Comparison of ENCODE assay signal across 11 mouse cellular contexts in the genomic region with DNA sequence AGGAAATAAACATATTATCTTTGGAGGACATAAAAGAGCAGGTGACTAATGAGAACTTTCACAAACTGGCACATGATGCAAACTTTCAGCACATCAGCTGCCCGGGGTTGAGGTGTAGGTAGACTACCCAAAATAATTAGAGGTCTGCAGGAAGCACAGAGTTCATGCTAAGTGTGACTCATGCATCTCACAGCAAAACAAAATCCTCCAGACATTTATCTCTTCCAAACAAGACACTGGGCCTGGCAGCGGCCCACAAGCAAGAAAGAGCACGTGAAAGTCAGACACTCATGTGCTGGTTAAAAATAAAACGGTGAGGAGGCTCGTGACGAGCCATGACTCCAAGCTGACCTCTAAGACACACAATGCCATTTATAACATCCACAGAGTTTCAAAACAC.
DNase-seq lines count a peak whose midpoint lies in the region; ATAC-seq and TF ChIP-seq lines count a peak whose summit lies in the region.
"Had no signal": no experiment of that assay in that cellular context is flagged by ENCODE, and none has a peak within 500 bp of the region (broad histone marks: within the 10 kb centered on the region; RNA-seq: fewer than 3 reads in every experiment).

No protein-coding gene starts in this region.

- H3K9ac ChIP-seq in MEL (ENCODE audit: control insufficient read depth, low read depth, low read length, poor library complexity, severe bottlenecking): peak overlapping the region; percentile 5; the same call in 1 of the 2 replicates
- H3K9ac ChIP-seq in lung, postnatal 0 days (replicated peaks; ENCODE audit: low read depth): no peak overlapping the region
- H3K9ac ChIP-seq in midbrain, embryonic 16.5 days (ENCODE audit: low read depth, low read length): no peak overlapping the region
- H3K9ac ChIP-seq: hindbrain, embryonic 15.5 days; limb, embryonic 15.5 days; neural tube, embryonic 12.5 days; stomach, embryonic 15.5 days had no signal

- no peak overlapping the region for H3K4me3 ChIP-seq in MEL (ENCODE audit: control insufficient read depth in 1 of 2, insufficient read depth in 1 of 2, low read depth in 2 of 2, low read length in 2 of 2)
- no peak overlapping the region for H3K4me3 ChIP-seq in lung, postnatal 0 days (ENCODE audit: low read depth, low read length)
- H3K4me3 ChIP-seq in midbrain, embryonic 16.5 days (ENCODE audit: low read depth, low read length): no peak overlapping the region
- H3K4me3 ChIP-seq: hindbrain, embryonic 15.5 days; limb, embryonic 15.5 days; neural tube, embryonic 12.5 days; stomach, embryonic 15.5 days had no signal

- TF ChIP-seq EP300 in MEL (IDR thresholded peaks at IDR 0.05; ENCODE audit: low read depth in 1 of 2, low read length in 2 of 2): peak; percentile 77 to 88
- no peak; the same call in 1 of the 2 replicates for TF ChIP-seq EP300 in lung, postnatal 0 days (IDR thresholded peaks at IDR 0.05)

- peaks cover 0 to 12% of the 10 kb centered on the region in 2 experiments; a peak in 2 of 4 replicates for H3K36me3 ChIP-seq in MEL (ENCODE audit: control insufficient read depth in 1 of 2, insufficient read depth in 2 of 2, low read length in 2 of 2)
- no peaks in the 10 kb centered on the region for H3K36me3 ChIP-seq in lung, postnatal 0 days (ENCODE audit: insufficient read depth, low read length)
- H3K36me3 ChIP-seq in midbrain, embryonic 16.5 days (ENCODE audit: control insufficient read depth, insufficient read depth, low read length): no peaks in the 10 kb centered on the region
- H3K36me3 ChIP-seq: hindbrain, embryonic 15.5 days; limb, embryonic 15.5 days; neural tube, embryonic 12.5 days; stomach, embryonic 15.5 days had no signal

- 33% methylated on average over 6 of the region's 6 CpGs for WGBS in lung, postnatal 0 days
- WGBS in midbrain, embryonic 16.5 days: 85% methylated on average over 6 of the region's 6 CpGs

- H3K4me2 ChIP-seq in lung, postnatal 0 days (replicated peaks; ENCODE audit: low read depth, low read length): no peak overlapping the region
- no peak overlapping the region for H3K4me2 ChIP-seq in midbrain, embryonic 16.5 days (ENCODE audit: low read length)
- H3K4me2 ChIP-seq: hindbrain, embryonic 15.5 days; limb, embryonic 15.5 days; neural tube, embryonic 12.5 days; stomach, embryonic 15.5 days had no signal

- TF ChIP-seq POLR2A in MEL (IDR thresholded peaks at IDR 0.05; ENCODE audit: control insufficient read depth in 1 of 2, insufficient read depth in 1 of 2, low read depth in 1 of 2, low read length in 2 of 2, poor library complexity in 1 of 2): no peak

- no peaks in the 10 kb centered on the region for H3K9me3 ChIP-seq in MEL (replicated peaks; ENCODE audit: insufficient read depth, low read length)
- no peaks in the 10 kb centered on the region for H3K9me3 ChIP-seq in lung, postnatal 0 days (ENCODE audit: low read length)
- no peaks in the 10 kb centered on the region for H3K9me3 ChIP-seq in midbrain, embryonic 16.5 days (replicated peaks; ENCODE audit: control insufficient read depth, low read length, poor library complexity, severe bottlenecking)
- H3K9me3 ChIP-seq: hindbrain, embryonic 15.5 days; limb, embryonic 15.5 days; neural tube, embryonic 12.5 days; stomach, embryonic 15.5 days had no signal

- no peaks in the 10 kb centered on the region for H3K79me2 ChIP-seq in MEL (ENCODE audit: control insufficient read depth, insufficient read depth, low read length, poor library complexity)

- H3K27me3 ChIP-seq in MEL (ENCODE audit: control insufficient read depth in 1 of 2, insufficient read depth in 2 of 2, low read length in 2 of 2): no peaks in the 10 kb centered on the region
- H3K27me3 ChIP-seq in lung, postnatal 0 days (replicated peaks; ENCODE audit: insufficient read depth, low read length): no peaks in the 10 kb centered on the region
- H3K27me3 ChIP-seq in midbrain, embryonic 16.5 days (ENCODE audit: control insufficient read depth, insufficient read depth, low read depth, low read length): no peaks in the 10 kb centered on the region
- H3K27me3 ChIP-seq: hindbrain, embryonic 15.5 days; limb, embryonic 15.5 days; neural tube, embryonic 12.5 days; stomach, embryonic 15.5 days had no signal

- peak; percentile 47; the same call in 1 of the 2 replicates for ATAC-seq in lung, postnatal 0 days
- no peak for ATAC-seq in midbrain, embryonic 16.5 days

- no peak for TF ChIP-seq CTCF in MEL (IDR thresholded peaks at IDR 0.05 in 2 of 3, conservative IDR thresholded peaks at IDR 0.05 in 1 of 3; ENCODE audit: control insufficient read depth in 1 of 3, insufficient read depth in 1 of 3, low read depth in 2 of 3, low read length in 3 of 3, poor library complexity in 1 of 3, severe bottlenecking in 1 of 3)
- no peak for TF ChIP-seq CTCF in lung, postnatal 0 days (IDR thresholded peaks at IDR 0.05)

- TF ChIP-seq RAD21 in MEL (IDR thresholded peaks at IDR 0.05; ENCODE audit: low read depth, low read length): no peak

- peaks cover 10 to 14% of the 10 kb centered on the region in 2 experiments for H3K4me1 ChIP-seq in MEL (ENCODE audit: control insufficient read depth in 1 of 2, insufficient read depth in 2 of 2, low read length in 2 of 2)
- peaks cover 6% of the 10 kb centered on the region; the same call in 1 of the 2 replicates for H3K4me1 ChIP-seq in lung, postnatal 0 days (ENCODE audit: insufficient read depth, low read depth, low read length)
- no peaks in the 10 kb centered on the region for H3K4me1 ChIP-seq in midbrain, embryonic 16.5 days (ENCODE audit: control insufficient read depth, insufficient read depth, low read length)
- H3K4me1 ChIP-seq: hindbrain, embryonic 15.5 days; neural tube, embryonic 12.5 days; stomach, embryonic 15.5 days had no signal

- H3K27ac ChIP-seq in MEL (ENCODE audit: control insufficient read depth, low read depth, low read length): peak overlapping the region; percentile 63
- H3K27ac ChIP-seq in lung, postnatal 0 days (ENCODE audit: low read length): no peak overlapping the region
- H3K27ac ChIP-seq in midbrain, embryonic 16.5 days (ENCODE audit: low read length): no peak overlapping the region
- H3K27ac ChIP-seq: hindbrain, embryonic 15.5 days; limb, embryonic 15.5 days; neural tube, embryonic 12.5 days; stomach, embryonic 15.5 days had no signal

- peak; percentile 83 for DNase-seq in MEL (ENCODE audit: low read depth, low spot score)
- peak; percentile 62 for DNase-seq in adrenal gland, postnatal 14 days
- DNase-seq in heart, adult 9 months (ENCODE audit: low spot score in 2 of 2): peak; percentile 25 to 69
- peak; percentile 61 for DNase-seq in lung, postnatal 0 days (ENCODE audit: low spot score)
- no peak for DNase-seq in c-Kit-positive CD71-positive TER-119-positive erythroid progenitor cells, embryonic 14.5 days (ENCODE audit: low spot score)
- no peak for DNase-seq in cerebellum, adult 9-11 months

TF ChIP-seq in MEL, 35 proteins besides CTCF, POLR2A, EP300 and RAD21 (continues in another document):
- TF ChIP-seq USF1 (IDR thresholded peaks at IDR 0.05; ENCODE audit: low read depth, low read length) (peak; percentile 59), SMC3 (IDR thresholded peaks at IDR 0.05; ENCODE audit: low read depth, low read length) (no peak), NRF1 (IDR thresholded peaks at IDR 0.05; ENCODE audit: insufficient read depth, low read depth, low read length, poor library complexity, severe bottlenecking) (no peak), E2F4 (IDR thresholded peaks at IDR 0.05; ENCODE audit: borderline replicate concordance, low read depth, low read length) (no peak), MXI1 (IDR thresholded peaks at IDR 0.05; ENCODE audit: low read depth, low read length) (peak; percentile 92), BHLHE40 (IDR thresholded peaks at IDR 0.05; ENCODE audit: borderline replicate concordance, low read depth, low read length) (peak; percentile 97), UBTF (IDR thresholded peaks at IDR 0.05; ENCODE audit: borderline replicate concordance, insufficient read depth, low read depth, low read length) (no peak), ZC3H11A (IDR thresholded peaks at IDR 0.05; ENCODE audit: low read depth, low read length) (no peak), ZMIZ1 (IDR thresholded peaks at IDR 0.05; ENCODE audit: low read depth, low read length) (no peak), KAT2A (conservative IDR thresholded peaks at IDR 0.05; ENCODE audit: low read depth, low read length) (0 out of 2 replicates have a peak, but pooled peaks have one; percentile 2), JUND (IDR thresholded peaks at IDR 0.05; ENCODE audit: low read depth, low read length) (peak; percentile 85; the same call in 1 of the 2 replicates), GABPA (IDR thresholded peaks at IDR 0.05; ENCODE audit: low read depth, low read length) (no peak), RCOR1 (IDR thresholded peaks at IDR 0.05; ENCODE audit: low read depth, low read length) (peak; percentile 62; the same call in 1 of the 2 replicates), ELF1 (IDR thresholded peaks at IDR 0.05; ENCODE audit: low read depth, low read length) (no peak), GATA1 (IDR thresholded peaks at IDR 0.05; ENCODE audit: low read depth, low read length) (peak; percentile 63), POLR2AphosphoS5 (IDR thresholded peaks at IDR 0.05; ENCODE audit: borderline replicate concordance, low read depth, low read length) (no peak), MYC (IDR thresholded peaks at IDR 0.05; ENCODE audit: low read depth, low read length) (peak; percentile 89; the same call in 1 of the 2 replicates), ETS1 (IDR thresholded peaks at IDR 0.05; ENCODE audit: low read depth, low read length) (peak; percentile 94), TAL1 (IDR thresholded peaks at IDR 0.05; ENCODE audit: low read length) (peak; percentile 69), MAFK (IDR thresholded peaks at IDR 0.05; ENCODE audit: borderline replicate concordance, low read depth, low read length) (no peak), ZNF384 (IDR thresholded peaks at IDR 0.05; ENCODE audit: low read depth, low read length) (no peak), HCFC1 (IDR thresholded peaks at IDR 0.05; ENCODE audit: low read depth, low read length) (no peak), MAX (IDR thresholded peaks at IDR 0.05; ENCODE audit: low read length) (peak; percentile 87), SIN3A (IDR thresholded peaks at IDR 0.05; ENCODE audit: low read length) (peak; percentile 73), ZKSCAN1 (IDR thresholded peaks at IDR 0.05; ENCODE audit: low read depth, low read length) (no peak), MEF2A (IDR thresholded peaks at IDR 0.05; ENCODE audit: extremely low read depth, insufficient replicate concordance, low read depth, low read length, poor library complexity, severe bottlenecking) (peak; percentile 55; the same call in 1 of the 2 replicates), POLR2AphosphoS2 (IDR thresholded peaks at IDR 0.05; ENCODE audit: low read length) (no peak), MAZ (IDR thresholded peaks at IDR 0.05; ENCODE audit: low read depth, low read length) (0 out of 2 replicates have a peak, but pooled peaks have one; percentile 23), CHD2 (IDR thresholded peaks at IDR 0.05; ENCODE audit: low read length) (no peak), CHD1 (IDR thresholded peaks at IDR 0.05; ENCODE audit: low read depth, low read length) (no peak)

Comparison
In these comparisons a context has a peak if more than half of its experiments do, and no peak if none do; other contexts are left out.
1. DNase-seq: peak in MEL (single experiment), adrenal gland, postnatal 14 days (single experiment), heart, adult 9 months (2 of 2) and lung, postnatal 0 days (single experiment); none in c-Kit-positive CD71-positive TER-119-positive erythroid progenitor cells, embryonic 14.5 days (single experiment) and cerebellum, adult 9-11 months (single experiment).